Mouse (Mus musculus) intestine, embryonic 15.5 days (tissue): Measurements from ENCODE around the gene Hmgcl. TPM values are rescaled to one million over a fixed set of nuclear protein-coding genes. Genes with fewer than 3 reads are reported as not detected.

Experiments
- ATAC-seq: fragments of 200-750 bp; cut with Nextera tagmentation; 2 replicates; pipeline ENCODE4 v1.8.0; 2017; ENCODE audit warnings: moderate TSS enrichment, moderate library complexity
- H3K27ac ChIP-seq: fragments of 300-500 bp; sonication (generic); 2 replicates; pipeline ENCODE4 v1.5.1; 2015; ENCODE audit warnings: mild to moderate bottlenecking, inconsistent platforms
- H3K27me3 ChIP-seq: fragments of 300-500 bp; sonication (generic); replicated peaks from 2 replicates; pipeline ENCODE4 v1.6.1; 2015; ENCODE audit warnings: inconsistent platforms
- H3K36me3 ChIP-seq: fragments of 300-500 bp; sonication (generic); 2 replicates; pipeline ENCODE4 v1.6.1; 2015; ENCODE audit warnings: inconsistent platforms
- H3K4me1 ChIP-seq: fragments of 300-500 bp; sonication (generic); replicated peaks from 2 replicates; pipeline ENCODE4 v1.6.1; 2015; ENCODE audit warnings: inconsistent platforms
- H3K4me2 ChIP-seq: fragments of 300-500 bp; sonication (generic); replicated peaks from 2 replicates; pipeline ENCODE4 v1.6.1; 2015; ENCODE audit warnings: mild to moderate bottlenecking, inconsistent platforms
- H3K4me3 ChIP-seq: fragments of 300-500 bp; sonication (generic); replicated peaks from 2 replicates; pipeline ENCODE4 v1.5.1; 2015; ENCODE audit warnings: inconsistent platforms
- H3K9ac ChIP-seq: fragments of 300-500 bp; sonication (generic); 2 replicates; pipeline ENCODE4 v1.6.1; 2015; ENCODE audit warnings: inconsistent platforms
- H3K9me3 ChIP-seq: fragments of 300-500 bp; sonication (generic); 2 replicates; pipeline ENCODE4 v1.6.1; 2016; ENCODE audit warnings: inconsistent platforms
- WGBS: fragments of 180-500 bp; shearing (Covaris S2); methylation state at CpG from one replicate; pipeline ENCODE4 v1.1.7; 2015; 5-methylcytosine and 5-hydroxymethylcytosine counted together
- polyA plus RNA-seq: library from polyadenylated mRNA; unstranded; fragments of >200 nt; fragmentation: Nextera tagmentation; extraction: Ambion mirVana; gene quantifications from 2 replicates; pipeline ENCODE4 v1.2.1, GENCODE M21; 2015

Hmgcl gene
- polyA plus RNA-seq, 1 experiment from 2014 or later: 105 TPM

GRCm38 (mm10) chr4:135918635-135919279, 27.5 kb upstream of the Hmgcl start:
- H3K36me3 ChIP-seq: no peaks in the 10 kb centered on the region; the same call in 1 of the 2 replicates
- peak overlapping the region; percentile 15 for H3K4me2 ChIP-seq
- WGBS: 69% methylated on average over 13 of the region's 13 CpGs
- no peak overlapping the region for H3K4me3 ChIP-seq
- no peak overlapping the region for H3K9ac ChIP-seq
- no peaks in the 10 kb centered on the region for H3K27me3 ChIP-seq
- H3K27ac ChIP-seq: peak overlapping the region; percentile 63
- ATAC-seq: peak; percentile 67
- peaks cover 9% of the 10 kb centered on the region for H3K4me1 ChIP-seq
- no peaks in the 10 kb centered on the region for H3K9me3 ChIP-seq

GRCm38 (mm10) chr4:135919280-135919639, 27.0 kb upstream of the Hmgcl start:
- no peaks in the 10 kb centered on the region; the same call in 1 of the 2 replicates for H3K36me3 ChIP-seq
- H3K4me1 ChIP-seq: peaks cover 9% of the 10 kb centered on the region
- H3K27ac ChIP-seq: peak overlapping the region; percentile 63
- no peaks in the 10 kb centered on the region for H3K27me3 ChIP-seq
- ATAC-seq: peak; percentile 75
- H3K9me3 ChIP-seq: no peaks in the 10 kb centered on the region
- WGBS: 73% methylated on average over 3 of the region's 3 CpGs
- no peak overlapping the region for H3K9ac ChIP-seq
- H3K4me3 ChIP-seq: no peak overlapping the region
- H3K4me2 ChIP-seq: no peak overlapping the region

GRCm38 (mm10) chr4:135920304-135921241, 25.7 kb upstream of the Hmgcl start, which contains the start of gene Fuca1:
TSS of gene Fuca1 (plus strand) at chr4:135920735.
- H3K9ac ChIP-seq: peak within 1 kb of the TSS; percentile 85
- peak; percentile 92 for ATAC-seq
- H3K27ac ChIP-seq: peak within 1 kb of the TSS; percentile 84
- peak within 1 kb of the TSS; percentile 88 for H3K4me2 ChIP-seq
- H3K4me3 ChIP-seq: peak within 1 kb of the TSS; percentile 83
- no peaks in the 10 kb centered on the region for H3K27me3 ChIP-seq
- peaks cover 2% of the 10 kb centered on the region; the same call in 1 of the 2 replicates for H3K36me3 ChIP-seq
- 1% methylated on average over 60 of the region's 60 CpGs for WGBS
- peaks cover 12% of the 10 kb centered on the region for H3K4me1 ChIP-seq
- H3K9me3 ChIP-seq: no peaks in the 10 kb centered on the region

GRCm38 (mm10) chr4:135921257-135922120, 24.8 kb upstream of the Hmgcl start:
- Histone ChIP-seq H3K36me3 (peaks cover 4% of the 10 kb centered on the region; the same call in 1 of the 2 replicates), H3K9me3 (no peaks in the 10 kb centered on the region), H3K9ac (peak overlapping the region; percentile 85), H3K27ac (peak overlapping the region; percentile 84), H3K4me2 (peak overlapping the region; percentile 88), H3K4me3 (peak overlapping the region; percentile 83), H3K27me3 (no peaks in the 10 kb centered on the region), H3K4me1 (peaks cover 12% of the 10 kb centered on the region)
- no peak for ATAC-seq
- 3% methylated on average over 26 of the region's 26 CpGs for WGBS

GRCm38 (mm10) chr4:135922190-135922589, 24.1 kb upstream of the Hmgcl start:
- ATAC-seq: no peak
- H3K4me3 ChIP-seq: peak overlapping the region; percentile 83; the same call in 1 of the 2 replicates
- WGBS: 75% methylated on average over 1 of the region's 1 CpGs
- no peaks in the 10 kb centered on the region for H3K9me3 ChIP-seq
- peaks cover 4% of the 10 kb centered on the region; the same call in 1 of the 2 replicates for H3K36me3 ChIP-seq
- H3K9ac ChIP-seq: 0 out of 2 replicates have a peak overlapping the region, but pooled peaks have one; percentile 85
- H3K4me1 ChIP-seq: peaks cover 12% of the 10 kb centered on the region
- H3K27ac ChIP-seq: no peak overlapping the region
- H3K27me3 ChIP-seq: no peaks in the 10 kb centered on the region
- peak overlapping the region; percentile 88 for H3K4me2 ChIP-seq

GRCm38 (mm10) chr4:135924418-135924817, 21.8 kb upstream of the Hmgcl start:
- Histone ChIP-seq H3K4me1 (peaks cover 12% of the 10 kb centered on the region), H3K36me3 (peaks cover 4% of the 10 kb centered on the region; the same call in 1 of the 2 replicates), H3K9me3 (no peaks in the 10 kb centered on the region), H3K27ac (no peak overlapping the region), H3K27me3 (no peaks in the 10 kb centered on the region), H3K4me2 (no peak overlapping the region), H3K4me3 (no peak overlapping the region), H3K9ac (no peak overlapping the region)
- no peak for ATAC-seq
- 74% methylated on average over 2 of the region's 2 CpGs for WGBS

GRCm38 (mm10) chr4:135925341-135925740, 20.9 kb upstream of the Hmgcl start:
- H3K4me2 ChIP-seq: no peak overlapping the region
- H3K4me3 ChIP-seq: no peak overlapping the region
- H3K27me3 ChIP-seq: no peaks in the 10 kb centered on the region
- ATAC-seq: no peak
- no peak overlapping the region for H3K9ac ChIP-seq
- WGBS: 79% methylated on average over 5 of the region's 5 CpGs
- H3K4me1 ChIP-seq: peaks cover 12% of the 10 kb centered on the region
- H3K36me3 ChIP-seq: peaks cover 4% of the 10 kb centered on the region; the same call in 1 of the 2 replicates
- H3K27ac ChIP-seq: no peak overlapping the region
- H3K9me3 ChIP-seq: no peaks in the 10 kb centered on the region

GRCm38 (mm10) chr4:135926195-135926808, 19.9 kb upstream of the Hmgcl start:
- Histone ChIP-seq H3K4me3 (no peak overlapping the region), H3K9me3 (no peaks in the 10 kb centered on the region), H3K36me3 (peaks cover 10% of the 10 kb centered on the region; the same call in 1 of the 2 replicates), H3K27ac (no peak overlapping the region), H3K4me1 (peaks cover 11% of the 10 kb centered on the region), H3K9ac (no peak overlapping the region), H3K4me2 (no peak overlapping the region), H3K27me3 (no peaks in the 10 kb centered on the region)
- WGBS: 83% methylated on average over 10 of the region's 10 CpGs
- ATAC-seq: no peak

- Histone ChIP-seq H3K27ac (no peak overlapping the region), H3K4me3 (no peak overlapping the region), H3K9me3 (no peaks in the 10 kb centered on the region), H3K27me3 (no peaks in the 10 kb centered on the region), H3K4me2 (no peak overlapping the region), H3K9ac (no peak overlapping the region), H3K36me3 (peaks cover 13% of the 10 kb centered on the region; the same call in 1 of the 2 replicates), H3K4me1 (peaks cover 6% of the 10 kb centered on the region)
- ATAC-seq: no peak
- 86% methylated on average over 3 of the region's 3 CpGs for WGBS
Measured at GRCm38 (mm10) chr4:135926861-135927260, 19.4 kb upstream of the Hmgcl start.

- 0 out of 2 replicates have a peak, but pooled peaks cover 3% of the 10 kb centered on the region for H3K4me1 ChIP-seq
- H3K36me3 ChIP-seq: peaks cover 14% of the 10 kb centered on the region; the same call in 1 of the 2 replicates
Measured at GRCm38 (mm10) chr4:135928376-135928775, 17.9 kb upstream of the Hmgcl start.

GRCm38 (mm10) chr4:135929405-135929804, 16.8 kb upstream of the Hmgcl start:
- Histone ChIP-seq H3K36me3 (0 out of 2 replicates have a peak, but pooled peaks cover 18% of the 10 kb centered on the region), H3K9me3 (no peaks in the 10 kb centered on the region), H3K4me1 (0 out of 2 replicates have a peak, but pooled peaks cover 3% of the 10 kb centered on the region), H3K27ac (peak overlapping the region; percentile 73), H3K9ac (no peak overlapping the region), H3K4me2 (no peak overlapping the region), H3K4me3 (no peak overlapping the region), H3K27me3 (no peaks in the 10 kb centered on the region)
- peak; percentile 76 for ATAC-seq
- WGBS: 67% methylated on average over 5 of the region's 5 CpGs

More at GRCm38 (mm10) chr4:135928376-135928775, 17.9 kb upstream of the Hmgcl start:
- no peak for ATAC-seq
- Histone ChIP-seq H3K4me2 (no peak overlapping the region), H3K9me3 (no peaks in the 10 kb centered on the region), H3K27ac (no peak overlapping the region), H3K27me3 (no peaks in the 10 kb centered on the region), H3K9ac (no peak overlapping the region), H3K4me3 (no peak overlapping the region)
- 87% methylated on average over 9 of the region's 9 CpGs for WGBS
